Mouse (Mus musculus) frontal cortex, adult (tissue): ENCODE data around the gene Tsen54.
A peak's percentile ranks its signal among the peaks of the same experiment; 100 is the strongest.

Source experiments
- ATAC-seq: cut with Nextera tagmentation; 2 replicates; pipeline ENCODE4 v1.9.2; 2017; ENCODE audit warnings: mild to moderate bottlenecking, moderate library complexity, mixed read lengths; ENCODE audit not compliant: low TSS enrichment

The Tsen54 gene

GRCm38 (mm10) chr11:115859143-115859945 lies 44.8 kb downstream of the Tsen54 start:
- peak; percentile 41; the same call in 1 of the 2 replicates for ATAC-seq

DNA sequence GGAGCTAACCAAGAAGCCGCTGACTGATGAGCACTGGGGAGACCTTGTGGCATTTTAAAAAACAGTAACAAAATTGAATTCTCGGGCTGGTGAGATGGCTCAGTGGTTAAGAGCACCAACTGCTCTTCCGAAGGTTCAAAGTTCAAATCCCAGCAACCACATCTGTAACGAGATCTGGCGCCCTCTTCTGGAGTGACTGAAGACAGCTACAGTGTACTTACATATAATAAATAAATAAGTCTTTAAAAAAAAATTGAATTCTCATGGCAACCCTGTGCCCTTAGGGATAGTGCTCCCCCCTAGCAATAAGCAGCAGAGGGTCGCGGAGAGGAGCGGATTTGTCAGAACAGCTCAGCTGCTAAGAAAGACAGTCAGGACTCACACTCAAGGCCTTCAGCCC lies 49.4 kb downstream of the Tsen54 start:
- no peak for ATAC-seq

GRCm38 (mm10) chr11:115869393-115869792 lies 54.9 kb downstream of the Tsen54 start:
- ATAC-seq: no peak

DNA sequence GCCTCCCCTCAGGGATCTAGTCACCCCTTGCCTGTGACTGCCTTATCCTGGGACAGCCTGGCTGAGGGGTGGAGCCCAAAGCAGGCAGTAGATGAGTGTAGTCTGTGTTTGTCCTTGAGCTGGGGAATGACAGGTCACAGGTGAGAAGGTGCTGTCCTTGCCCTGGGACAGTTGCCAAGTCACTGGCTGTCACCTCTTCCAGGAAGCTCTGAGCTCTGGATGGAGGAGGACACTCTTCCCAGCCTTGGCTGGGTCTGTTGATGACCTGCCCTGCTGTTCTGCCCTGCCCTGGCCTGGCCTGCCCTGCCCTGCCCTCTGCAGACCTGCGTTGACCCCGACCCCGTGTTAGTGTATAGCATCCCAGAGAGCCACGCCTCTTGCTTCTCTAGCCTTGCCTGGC lies 57.9 kb downstream of the Tsen54 start:
- ATAC-seq: no peak
